ENCODE assay signal across 22 mouse cellular contexts in the genomic region with DNA sequence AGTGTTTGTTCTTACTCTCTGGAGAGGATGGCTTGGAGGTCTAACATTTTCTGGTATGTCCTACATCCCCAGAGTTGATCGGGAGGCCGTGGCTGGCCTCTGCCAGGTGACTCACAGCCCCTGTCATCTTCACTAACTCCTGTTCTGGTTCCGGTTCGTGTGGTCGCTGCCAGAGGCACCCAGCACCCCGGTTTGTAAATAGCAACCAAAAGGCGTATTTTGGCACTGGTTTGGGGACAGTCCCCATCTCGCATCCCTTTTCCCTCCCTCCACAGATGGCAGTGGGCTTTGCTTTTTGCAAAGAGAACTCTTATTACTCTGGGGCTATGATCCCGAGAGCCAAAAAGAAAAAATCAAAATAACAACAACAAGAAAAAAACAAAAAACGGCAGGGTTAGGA.
"Had no signal": no experiment of that assay in that cellular context is flagged by ENCODE, and none has a peak within 500 bp of the region (broad histone marks: within the 10 kb centered on the region; RNA-seq: fewer than 3 reads in every experiment).

No protein-coding gene starts in this region.

- H3K4me3 ChIP-seq: limb, embryonic 10.5 days; limb, embryonic 13.5 days; liver, embryonic 12.5 days; liver, embryonic 15.5 days; lung, embryonic 15.5 days; megakaryocyte, embryonic 14.5 days; midbrain, embryonic 10.5 days; midbrain, embryonic 13.5 days; myocyte; neural tube, embryonic 13.5 days; stomach, embryonic 15.5 days had no signal

- DNase-seq: kidney, adult 2 months; kidney, postnatal 25 days; liver; lung, adult 18-20 months; lung, postnatal 10 days; lung, postnatal 36 days; retina, postnatal 1 day; right cerebral cortex, postnatal 25 days; spleen, adult 18-20 months; thymus, postnatal 25 days had no signal

- H3K9ac ChIP-seq: limb, embryonic 13.5 days; liver, embryonic 12.5 days; liver, embryonic 15.5 days; lung, embryonic 15.5 days; midbrain, embryonic 13.5 days; neural tube, embryonic 13.5 days; stomach, embryonic 15.5 days had no signal

- H3K4me2 ChIP-seq: limb, embryonic 13.5 days; liver, embryonic 12.5 days; liver, embryonic 15.5 days; lung, embryonic 15.5 days; midbrain, embryonic 13.5 days; neural tube, embryonic 13.5 days; stomach, embryonic 15.5 days had no signal

- H3K27me3 ChIP-seq: limb, embryonic 13.5 days; liver, embryonic 12.5 days; liver, embryonic 15.5 days; lung, embryonic 15.5 days; megakaryocyte, embryonic 14.5 days; midbrain, embryonic 13.5 days; neural tube, embryonic 13.5 days; stomach, embryonic 15.5 days had no signal

- H3K27ac ChIP-seq: kidney, postnatal 0 days; limb, embryonic 10.5 days; limb, embryonic 13.5 days; liver, embryonic 12.5 days; liver, embryonic 15.5 days; lung, embryonic 15.5 days; midbrain, embryonic 10.5 days; midbrain, embryonic 13.5 days; neural tube, embryonic 13.5 days; stomach, embryonic 15.5 days had no signal

- H3K9me3 ChIP-seq: limb, embryonic 10.5 days; limb, embryonic 13.5 days; liver, embryonic 12.5 days; liver, embryonic 15.5 days; lung, embryonic 15.5 days; megakaryocyte, embryonic 14.5 days; midbrain, embryonic 10.5 days; midbrain, embryonic 13.5 days; neural tube, embryonic 13.5 days; stomach, embryonic 15.5 days had no signal

- H3K4me1 ChIP-seq: limb, embryonic 13.5 days had no signal
